Mouse (Mus musculus) bone marrow, adult 2 months (tissue): Measurements from ENCODE around the gene Ak7. TPM values are rescaled to one million over a fixed set of nuclear protein-coding genes. Genes with fewer than 3 reads are reported as not detected.

Experiments used
- H3K27ac ChIP-seq: fragments of 200-500 bp; 2 replicates; pipeline ENCODE4 v1.5.1; 2012; ENCODE audit warnings: low read depth, mild to moderate bottlenecking, control low read depth, inconsistent platforms, low read length; ENCODE audit not compliant: control insufficient read depth, poor library complexity, insufficient read depth
- H3K4me1 ChIP-seq: fragments of 200-500 bp; 2 replicates; pipeline ENCODE4 v1.6.1; 2011; ENCODE audit warnings: low read length; ENCODE audit not compliant: control insufficient read depth, insufficient read depth
- H3K4me3 ChIP-seq: fragments of 200-500 bp; replicated peaks from 2 replicates; pipeline ENCODE3; 2011; ENCODE audit warnings: mild to moderate bottlenecking, low read depth, low read length, control low read depth; ENCODE audit not compliant: control insufficient read depth
- CTCF ChIP-seq: fragments of 200-500 bp; IDR thresholded peaks from 2 replicates; pipeline ENCODE4 v1.5.1; 2011; ENCODE audit warnings: low read length, control low read depth; ENCODE audit not compliant: control insufficient read depth, insufficient read depth
- POLR2A ChIP-seq: fragments of 200-500 bp; IDR thresholded peaks from 2 replicates; pipeline ENCODE4 v1.6.1; 2011; ENCODE audit warnings: low read depth, mild to moderate bottlenecking, control low read depth, low read length, borderline replicate concordance; ENCODE audit not compliant: control insufficient read depth
- WGBS: fragments of 180-500 bp; shearing (Covaris S2); methylation state at CpG from one replicate; pipeline ENCODE4 v1.1.7; 2018; 5-methylcytosine and 5-hydroxymethylcytosine counted together
- polyA plus RNA-seq: library from polyadenylated mRNA; stranded (reverse); fragments of >200 nt; gene quantifications from 2 replicates; pipeline ENCODE4 v1.2.4, GENCODE M21; 2011; ENCODE audit warnings: low replicate concordance; ENCODE audit not compliant: missing spikeins, insufficient read depth, insufficient read length

The Ak7 gene
- 0.80 TPM in 1 of 2 replicates, not detected in the other for polyA plus RNA-seq

DNA sequence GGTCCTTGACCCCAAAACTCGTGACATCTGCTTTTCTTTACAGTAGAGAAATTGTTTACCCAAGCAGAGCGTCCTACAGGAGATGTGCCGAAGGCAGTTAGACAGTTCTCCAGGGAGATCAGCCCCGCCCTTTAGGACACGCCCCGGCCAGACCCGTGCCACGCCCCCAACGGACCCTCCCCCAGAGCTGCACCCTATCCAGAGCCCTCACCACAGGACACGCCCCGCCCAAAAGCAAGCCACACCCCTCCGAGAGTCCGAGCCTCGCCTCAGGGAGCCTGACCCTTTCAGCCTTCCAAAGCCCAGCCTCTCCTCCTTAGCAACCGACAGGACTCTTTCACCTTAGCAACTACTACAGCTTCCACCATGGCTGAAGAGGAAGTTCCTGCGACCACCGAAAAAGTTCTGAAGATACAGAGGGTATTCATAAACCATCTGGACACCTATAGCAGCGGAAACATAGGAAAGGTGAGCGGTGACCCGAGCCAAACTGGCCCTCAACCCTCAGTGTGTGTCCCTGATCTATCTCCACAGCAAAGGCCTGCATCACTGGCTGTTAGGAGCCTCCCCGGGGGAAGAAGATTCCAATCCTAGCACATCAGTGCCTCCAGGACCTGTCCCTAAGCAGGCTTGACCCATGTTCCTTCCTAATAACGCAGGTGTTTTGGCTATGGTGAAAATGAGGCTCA is at the start of gene Ak7:
Gene Ak7 (plus strand): TSS at position 178 of the 689 bp plus-strand sequence.
- peaks cover 2% of the 10 kb centered on the region for H3K4me1 ChIP-seq
- no peak within 1 kb of the TSS for H3K27ac ChIP-seq
- TF ChIP-seq POLR2A (no peak), CTCF (no peak)
- H3K4me3 ChIP-seq: peak within 1 kb of the TSS; percentile 19
- 15% methylated on average over 22 of the region's 22 CpGs for WGBS

DNA sequence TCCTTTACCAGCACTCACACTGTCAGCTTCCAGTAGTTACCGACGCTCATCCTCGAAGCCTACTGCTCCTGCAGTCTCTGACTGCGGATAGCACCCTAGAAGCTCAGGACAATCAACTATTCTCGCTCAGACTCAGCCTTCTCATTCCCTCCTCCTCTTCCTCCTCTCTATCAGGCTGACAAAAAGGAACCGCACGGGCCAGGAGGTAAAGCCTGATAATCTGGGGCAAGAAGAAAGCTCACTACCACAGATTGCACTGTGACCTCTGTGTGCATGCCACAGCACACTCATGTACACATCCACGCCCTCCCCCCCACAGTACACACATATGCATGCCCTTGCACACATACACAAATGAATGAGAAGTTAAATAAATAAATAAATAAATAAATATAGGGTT is 29.5 kb upstream of the Ak7 start:
- TF ChIP-seq CTCF (no peak), POLR2A (no peak)
- WGBS: 76% methylated on average over 8 of the region's 8 CpGs
- no peak overlapping the region for H3K27ac ChIP-seq
- no peaks in the 10 kb centered on the region for H3K4me1 ChIP-seq
- H3K4me3 ChIP-seq: no peak overlapping the region

DNA sequence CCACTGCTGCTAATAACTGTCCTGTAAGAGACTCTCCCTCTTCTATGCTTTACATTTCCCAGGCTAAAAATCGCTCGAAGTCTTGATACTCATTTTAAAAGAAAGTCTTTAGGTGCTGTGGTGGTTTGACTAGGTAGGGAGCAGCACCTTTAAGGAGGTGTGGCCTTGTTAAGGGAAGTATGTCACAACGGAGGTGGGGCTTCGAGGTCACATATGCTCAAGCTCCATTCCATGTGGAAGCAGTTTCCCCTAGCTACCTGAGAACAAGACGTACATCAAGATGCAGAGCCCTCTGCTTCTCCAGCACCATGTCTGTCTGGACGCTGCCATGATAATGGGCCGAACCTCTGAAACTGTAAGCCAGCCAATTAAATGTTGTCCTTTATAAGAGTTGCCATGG is 27.6 kb upstream of the Ak7 start:
- Histone ChIP-seq H3K4me1 (no peaks in the 10 kb centered on the region), H3K27ac (no peak overlapping the region), H3K4me3 (no peak overlapping the region)
- TF ChIP-seq CTCF (no peak), POLR2A (no peak)
- 88% methylated on average over 7 of the region's 7 CpGs for WGBS

DNA sequence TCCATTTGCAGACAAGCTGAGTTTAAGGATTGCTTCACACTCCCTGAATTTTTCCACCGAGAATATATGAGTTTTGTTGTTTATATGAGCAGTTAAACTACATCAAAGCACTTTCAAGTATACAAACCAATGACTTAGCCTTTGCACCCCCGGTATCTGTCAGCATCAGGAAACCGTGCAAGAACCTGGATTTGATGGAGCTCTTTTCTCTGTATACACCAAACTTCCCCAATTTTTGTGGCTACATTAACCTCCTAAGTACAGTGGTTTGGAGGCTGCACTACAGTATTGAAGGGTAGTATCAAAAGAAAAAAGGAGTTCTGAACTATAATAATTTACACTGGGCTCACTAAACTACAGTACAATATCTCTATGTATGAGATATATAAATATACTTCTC is 27.0 kb upstream of the Ak7 start:
- 16% methylated on average over 3 of the region's 3 CpGs for WGBS
- Histone ChIP-seq H3K27ac (no peak overlapping the region), H3K4me1 (no peaks in the 10 kb centered on the region), H3K4me3 (no peak overlapping the region)
- TF ChIP-seq POLR2A: no peak
- no peak for TF ChIP-seq CTCF

DNA sequence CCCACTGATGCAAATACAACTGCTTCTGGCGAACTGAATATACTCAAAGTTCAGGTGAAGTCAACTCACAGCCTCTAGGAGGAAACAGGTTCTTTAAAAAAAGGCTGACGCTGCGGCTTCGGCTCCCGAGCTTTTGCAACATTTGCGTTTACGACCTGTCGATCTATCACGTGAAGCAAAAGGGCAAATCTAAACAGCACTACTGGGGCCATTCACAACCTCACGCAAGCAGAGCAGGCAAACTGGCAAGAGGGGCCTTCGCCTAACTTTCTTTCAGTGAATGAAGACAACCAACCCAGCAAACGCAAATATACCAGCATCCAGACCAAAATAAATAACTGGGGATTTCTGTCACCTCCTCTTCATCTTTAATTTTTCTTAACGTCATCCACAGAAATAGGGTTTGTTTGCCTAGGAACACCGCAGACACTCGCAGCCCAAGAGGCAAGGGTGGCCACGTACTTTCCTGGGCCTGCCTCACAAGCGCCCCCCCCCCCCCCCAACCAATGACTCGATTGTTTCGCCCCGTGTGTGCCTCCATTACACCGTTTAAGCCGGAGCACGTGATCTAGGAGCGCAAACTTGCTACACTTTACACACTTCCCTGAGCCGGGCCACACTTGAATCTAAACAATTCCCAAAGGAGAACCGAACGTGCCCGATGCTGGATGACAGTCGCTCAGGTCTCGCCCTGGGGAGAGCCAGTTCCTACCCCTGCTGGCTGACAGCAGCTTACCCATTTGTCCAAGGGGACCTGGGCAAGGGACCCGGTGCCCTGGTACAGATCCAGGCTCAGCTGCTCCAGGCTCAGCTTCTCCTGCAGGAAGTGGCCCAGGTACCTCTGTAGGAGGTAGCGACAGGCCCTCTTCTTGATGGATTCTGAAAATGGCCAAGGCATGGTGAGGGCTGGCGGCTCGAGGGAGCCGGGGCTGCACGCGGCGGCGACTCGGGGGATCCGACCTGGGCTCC is 21.6 kb upstream of the Ak7 start, which contains the start of gene Gskip:
Gene Gskip (plus strand): TSS at position 897 of the 969 bp plus-strand sequence.
- Histone ChIP-seq H3K4me3 (peak within 1 kb of the TSS; percentile 94), H3K27ac (peak within 1 kb of the TSS; percentile 93), H3K4me1 (no peaks in the 10 kb centered on the region; the same call in 1 of the 2 replicates)
- under 1% methylated on average over 41 of the region's 41 CpGs for WGBS
- TF ChIP-seq POLR2A (no peak), CTCF (no peak)

DNA sequence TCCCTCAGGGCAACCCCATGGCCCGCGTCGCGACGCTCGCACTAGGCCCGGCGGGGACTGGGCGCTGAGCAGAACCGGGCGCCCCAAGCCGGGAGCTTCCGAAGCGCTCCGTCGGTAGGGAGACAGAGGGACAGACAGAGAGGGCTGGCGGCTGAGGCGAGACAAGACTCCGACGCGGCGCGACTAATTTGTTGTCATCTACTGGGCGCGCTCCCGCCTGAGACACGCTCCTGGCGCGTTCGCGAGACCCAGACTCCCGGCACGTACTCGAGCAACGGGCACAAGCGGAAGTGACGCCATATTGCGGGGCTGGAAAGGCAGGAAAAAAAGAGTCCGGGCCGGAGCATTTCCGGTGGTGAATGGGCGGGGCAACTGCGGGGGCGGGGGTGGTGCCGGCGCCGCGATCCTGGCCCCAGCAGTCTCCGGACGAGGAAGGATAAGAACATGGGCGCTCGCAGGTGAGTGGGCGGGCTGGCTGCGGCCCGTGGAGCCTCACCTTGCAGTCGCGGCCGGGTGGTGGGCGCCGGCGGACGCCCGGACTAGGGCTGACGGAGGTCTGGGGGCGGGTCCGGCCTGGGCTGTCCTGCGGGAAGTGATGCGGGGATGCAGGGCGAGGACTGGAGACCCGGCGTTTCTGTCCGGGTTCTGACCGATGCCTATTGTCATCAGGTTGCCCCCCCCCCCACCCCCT is 20.6 kb upstream of the Ak7 start, which contains the start of gene Atg2b:
Gene Atg2b (minus strand): TSS at position 211 of the 691 bp plus-strand sequence.
- Histone ChIP-seq H3K4me1 (no peaks in the 10 kb centered on the region; the same call in 1 of the 2 replicates), H3K27ac (peak within 1 kb of the TSS; percentile 93), H3K4me3 (peak within 1 kb of the TSS; percentile 94)
- WGBS: under 1% methylated on average over 73 of the region's 73 CpGs
- TF ChIP-seq CTCF: no peak
- TF ChIP-seq POLR2A: peak; percentile 72; the same call in 1 of the 2 replicates

DNA sequence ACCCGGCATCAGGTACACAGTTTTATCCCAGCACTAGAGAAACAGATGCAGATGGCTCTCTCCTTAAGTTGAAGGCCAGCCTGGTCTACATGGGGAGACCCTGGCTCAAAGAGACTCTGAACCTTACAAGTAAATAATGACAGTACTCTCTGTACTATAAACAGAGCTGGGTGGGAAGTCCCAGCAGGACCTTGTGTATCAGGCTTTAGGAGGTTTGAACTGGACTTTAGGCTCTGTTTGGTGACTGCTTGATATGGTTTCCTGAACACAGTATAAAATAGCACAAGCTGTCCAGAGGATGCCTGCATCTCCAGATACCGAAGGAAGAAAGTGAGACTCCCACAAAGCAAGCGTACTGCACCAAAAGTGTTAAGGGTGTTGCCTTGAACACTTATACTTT is 19.0 kb upstream of the Ak7 start:
- WGBS: 85% methylated on average over 3 of the region's 3 CpGs
- no peaks in the 10 kb centered on the region; the same call in 1 of the 2 replicates for H3K4me1 ChIP-seq
- no peak overlapping the region for H3K4me3 ChIP-seq
- TF ChIP-seq CTCF (no peak), POLR2A (no peak)
- H3K27ac ChIP-seq: no peak overlapping the region
